Mouse (Mus musculus) forebrain, postnatal 0 days (tissue): Measurements from ENCODE around the gene Gm20431. TPM values are rescaled to one million over a fixed set of nuclear protein-coding genes. Genes with fewer than 3 reads are reported as not detected.
A peak's percentile ranks its signal among the peaks of the same experiment; 100 is the strongest.

Experiments used
- ATAC-seq: fragments of 200-750 bp; cut with Nextera tagmentation; 2 replicates; pipeline ENCODE4 v1.8.0; 2017; ENCODE audit warnings: mild to moderate bottlenecking, moderate library complexity
- DNase-seq: peaks from one replicate; pipeline ENCODE4 v3.0.0-alpha.2; 2015
- H3K27ac ChIP-seq: fragments of 300-500 bp; sonication (generic); 2 replicates; pipeline ENCODE4 v1.5.1; 2014; ENCODE audit warnings: low read depth, mild to moderate bottlenecking, antibody characterized with exemption, low read length, moderate library complexity, mixed read lengths
- H3K27me3 ChIP-seq: fragments of 300-500 bp; sonication (generic); 2 replicates; pipeline ENCODE4 v1.6.1; 2014; ENCODE audit warnings: mild to moderate bottlenecking, low read length, mixed read lengths; ENCODE audit not compliant: insufficient read depth
- H3K36me3 ChIP-seq: fragments of 300-500 bp; sonication (generic); 2 replicates; pipeline ENCODE4 v1.6.1; 2014; ENCODE audit warnings: mild to moderate bottlenecking, moderate library complexity; ENCODE audit not compliant: insufficient read depth
- H3K4me1 ChIP-seq: fragments of 300-500 bp; sonication (generic); 2 replicates; pipeline ENCODE4 v1.6.1; 2014; ENCODE audit warnings: antibody characterized with exemption; ENCODE audit not compliant: insufficient read depth
- H3K4me2 ChIP-seq: fragments of 300-500 bp; sonication (generic); 2 replicates; pipeline ENCODE4 v1.6.1; 2014; ENCODE audit warnings: low read depth, mild to moderate bottlenecking, moderate library complexity
- H3K4me3 ChIP-seq: fragments of 300-500 bp; sonication (generic); 2 replicates; pipeline ENCODE4 v1.5.1; 2014; ENCODE audit warnings: low read depth, low read length, mixed read lengths
- H3K9ac ChIP-seq: fragments of 300-500 bp; sonication (generic); 2 replicates; pipeline ENCODE4 v1.6.1; 2014; ENCODE audit warnings: mild to moderate bottlenecking
- H3K9me3 ChIP-seq: fragments of 300-500 bp; sonication (generic); 2 replicates; pipeline ENCODE4 v1.6.1; 2016; ENCODE audit warnings: low read length
- CTCF ChIP-seq: sonication (generic); IDR thresholded peaks from 2 replicates; pipeline ENCODE4 v1.5.1; 2016; ENCODE audit warnings: antibody characterized with exemption, control low read depth, low read depth
- WGBS: fragments of 180-500 bp; shearing (Covaris S2); extraction: QIAGEN DNeasy Blood & Tissue Kit; methylation state at CpG from one replicate; pipeline ENCODE4 v1.1.7; 2014; 5-methylcytosine and 5-hydroxymethylcytosine counted together
- polyA plus RNA-seq: library from polyadenylated mRNA; unstranded; fragments of >200 nt; fragmentation: Nextera tagmentation; extraction: Ambion mirVana; gene quantifications from 2 replicates; pipeline ENCODE4 v1.2.1, GENCODE M21; 2015
- total RNA-seq: library from RNA; depleted of rRNA; stranded (reverse); fragments of >200 nt; gene quantifications from 2 replicates; pipeline ENCODE4 v1.2.3, GENCODE M21; 2014

Gene Gm20431
- total and polyA plus RNA-seq, 2 experiments from 2014 or later: 9.7 TPM; not detected in 1

DNA sequence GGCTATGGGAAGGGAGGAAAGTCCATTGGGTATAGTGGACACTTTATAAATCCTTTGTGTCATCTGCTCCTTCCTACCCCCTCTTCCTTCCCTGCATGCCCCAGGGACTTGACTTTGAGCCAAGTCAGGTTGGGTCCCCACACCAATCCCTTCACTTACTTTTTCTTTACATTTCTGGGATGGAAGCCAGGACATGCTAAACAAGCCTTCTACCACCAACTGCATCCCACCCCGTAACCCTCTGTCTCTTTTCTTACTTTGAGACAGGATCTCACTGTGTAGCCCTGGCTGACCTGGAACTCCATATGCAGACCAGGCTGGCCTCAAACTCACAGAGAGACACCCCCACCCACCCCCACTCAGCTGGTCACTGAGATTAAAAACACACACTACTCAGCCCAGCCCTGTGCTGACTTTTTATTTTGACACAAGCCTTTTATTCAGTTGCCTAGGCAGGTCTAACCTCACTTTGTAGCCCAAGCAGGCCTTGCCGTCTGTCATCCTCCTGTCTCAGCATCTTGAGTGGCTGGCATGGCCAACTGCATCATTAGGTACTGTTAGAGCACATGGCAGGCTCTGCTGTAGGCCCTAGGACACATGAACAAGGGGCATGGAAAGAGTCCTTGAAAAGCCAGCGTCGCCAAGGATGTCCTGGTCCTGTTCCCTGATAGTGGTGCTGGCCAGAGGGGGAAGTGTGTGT lies 67.6 kb downstream of the Gm20431 start:
- peak overlapping the region; percentile 30; the same call in 1 of the 2 replicates for H3K27ac ChIP-seq
- H3K36me3 ChIP-seq: no peaks in the 10 kb centered on the region
- TF ChIP-seq CTCF: no peak
- DNase-seq: no peak
- H3K27me3 ChIP-seq: no peaks in the 10 kb centered on the region; the same call in 1 of the 2 replicates
- no peaks in the 10 kb centered on the region for H3K4me1 ChIP-seq
- 71% methylated on average over 4 of the region's 4 CpGs for WGBS
- no peak overlapping the region for H3K9ac ChIP-seq
- H3K4me3 ChIP-seq: no peak overlapping the region
- no peaks in the 10 kb centered on the region for H3K9me3 ChIP-seq
- H3K4me2 ChIP-seq: no peak overlapping the region
- no peak for ATAC-seq

DNA sequence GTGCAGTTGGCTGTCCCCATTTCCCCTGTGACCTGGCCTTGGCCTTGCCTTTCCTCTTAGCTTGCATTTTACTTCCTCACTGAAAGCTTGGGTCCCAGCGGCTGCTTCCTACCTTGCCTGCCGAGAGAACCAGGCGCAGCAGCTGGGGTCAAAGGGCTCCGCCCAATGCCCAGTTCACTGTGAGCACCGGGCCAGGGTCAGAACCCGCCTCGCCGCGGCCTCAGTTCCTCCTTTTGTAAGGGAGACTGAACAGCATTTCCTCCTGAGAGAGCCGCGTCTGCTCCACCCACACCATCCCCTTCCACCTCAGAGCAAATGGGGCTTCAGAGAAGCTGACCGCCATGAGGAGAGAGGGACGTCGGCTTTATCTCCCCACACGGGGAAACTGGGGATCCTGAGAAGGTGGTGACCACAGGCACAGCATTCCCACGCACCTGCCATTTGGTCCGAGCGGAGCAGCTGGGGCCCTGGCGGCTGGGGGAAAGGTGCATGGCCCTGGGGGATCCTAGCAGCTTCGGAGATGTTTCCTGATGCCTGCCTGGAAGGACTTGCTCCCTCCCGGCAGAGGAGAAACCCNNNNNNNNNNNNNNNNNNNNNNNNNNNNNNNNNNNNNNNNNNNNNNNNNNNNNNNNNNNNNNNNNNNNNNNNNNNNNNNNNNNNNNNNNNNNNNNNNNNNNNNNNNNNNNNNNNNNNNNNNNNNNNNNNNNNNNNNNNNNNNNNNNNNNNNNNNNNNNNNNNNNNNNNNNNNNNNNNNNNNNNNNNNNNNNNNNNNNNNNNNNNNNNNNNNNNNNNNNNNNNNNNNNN lies 72.3 kb downstream of the Gm20431 start:
- Histone ChIP-seq H3K27ac (no peak overlapping the region), H3K9ac (no peak overlapping the region), H3K36me3 (no peaks in the 10 kb centered on the region), H3K27me3 (no peaks in the 10 kb centered on the region; the same call in 1 of the 2 replicates), H3K9me3 (no peaks in the 10 kb centered on the region), H3K4me3 (no peak overlapping the region), H3K4me2 (no peak overlapping the region), H3K4me1 (no peaks in the 10 kb centered on the region)
- DNase-seq (no peak), ATAC-seq (no peak)
- TF ChIP-seq CTCF: no peak
- WGBS: 16% methylated on average over 21 of the region's 21 CpGs

DNA sequence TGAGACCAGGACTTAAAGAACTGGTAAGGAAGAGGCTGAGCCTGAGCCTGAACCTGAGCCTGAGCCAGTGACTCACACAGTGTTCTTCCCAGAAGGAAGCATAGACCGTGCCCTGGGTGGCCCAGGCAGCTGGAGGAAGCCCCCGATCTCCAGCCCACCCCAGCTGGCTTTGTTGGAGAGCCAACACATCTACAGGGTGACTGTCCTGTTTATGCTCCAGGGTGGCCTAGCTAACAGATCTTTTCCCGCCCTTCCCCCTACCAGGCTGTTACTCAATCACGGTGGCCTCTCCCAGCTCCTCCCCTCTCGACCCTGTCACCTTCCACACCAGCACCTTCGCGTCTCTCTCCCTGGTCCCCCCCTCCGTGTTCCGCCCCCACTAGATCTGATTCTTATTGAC lies 74.3 kb downstream of the Gm20431 start:
- Histone ChIP-seq H3K9me3 (no peaks in the 10 kb centered on the region), H3K9ac (no peak overlapping the region), H3K27ac (no peak overlapping the region), H3K4me1 (no peaks in the 10 kb centered on the region), H3K27me3 (no peaks in the 10 kb centered on the region; the same call in 1 of the 2 replicates), H3K36me3 (no peaks in the 10 kb centered on the region), H3K4me2 (no peak overlapping the region), H3K4me3 (no peak overlapping the region)
- ATAC-seq: no peak
- WGBS: 36% methylated on average over 9 of the region's 9 CpGs
- no peak for DNase-seq
- TF ChIP-seq CTCF: no peak

DNA sequence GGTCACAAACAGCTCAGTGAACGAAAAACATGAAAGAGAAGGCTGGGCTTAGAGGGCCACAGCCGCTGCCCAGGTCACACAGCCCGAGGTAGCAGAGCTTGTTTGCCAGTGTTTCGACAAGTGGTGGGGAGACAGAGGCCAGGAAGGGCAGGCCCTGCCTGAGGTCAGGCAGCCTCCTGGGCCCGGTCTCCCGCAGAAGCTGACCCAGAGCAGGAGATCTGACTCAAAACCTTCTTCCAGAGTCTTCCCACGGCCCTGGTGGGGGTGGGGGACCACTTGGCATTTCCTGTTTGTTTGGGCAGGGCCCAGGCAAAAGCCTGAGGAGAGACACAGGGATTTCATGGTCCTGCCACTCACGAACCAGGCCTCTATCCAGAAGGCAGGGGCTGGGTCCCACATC lies 75.3 kb downstream of the Gm20431 start:
- Histone ChIP-seq H3K4me1 (no peaks in the 10 kb centered on the region), H3K4me2 (no peak overlapping the region), H3K27ac (no peak overlapping the region), H3K27me3 (no peaks in the 10 kb centered on the region; the same call in 1 of the 2 replicates), H3K36me3 (no peaks in the 10 kb centered on the region), H3K9ac (no peak overlapping the region), H3K9me3 (no peaks in the 10 kb centered on the region), H3K4me3 (no peak overlapping the region)
- TF ChIP-seq CTCF: no peak
- 35% methylated on average over 8 of the region's 8 CpGs for WGBS
- no peak for ATAC-seq
- no peak for DNase-seq

DNA sequence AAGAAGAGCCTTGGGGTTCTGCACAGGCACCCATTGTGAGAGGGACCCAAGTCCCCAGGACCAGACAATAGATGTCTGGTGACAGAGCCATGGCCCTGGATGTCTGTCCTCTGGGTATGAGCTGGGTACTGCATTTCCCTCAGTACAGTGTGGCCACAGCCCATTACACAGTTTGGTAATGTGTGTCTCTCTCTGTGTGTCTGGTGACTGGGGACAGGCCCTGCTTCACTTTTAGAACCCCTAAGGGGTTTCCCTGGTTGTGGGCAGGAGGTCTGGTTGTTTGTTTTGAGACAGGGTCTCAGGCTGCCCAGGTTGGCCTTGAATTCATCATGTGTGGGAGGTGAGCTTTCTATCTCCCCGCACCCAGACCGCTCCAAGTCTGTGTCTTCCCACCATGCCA lies 76.0 kb downstream of the Gm20431 start:
- ATAC-seq (no peak), DNase-seq (no peak)
- 88% methylated on average over 2 of the region's 2 CpGs for WGBS
- no peak overlapping the region for H3K4me2 ChIP-seq
- H3K27me3 ChIP-seq: no peaks in the 10 kb centered on the region; the same call in 1 of the 2 replicates
- no peaks in the 10 kb centered on the region for H3K9me3 ChIP-seq
- no peaks in the 10 kb centered on the region for H3K36me3 ChIP-seq
- no peaks in the 10 kb centered on the region for H3K4me1 ChIP-seq
- H3K9ac ChIP-seq: no peak overlapping the region
- H3K27ac ChIP-seq: no peak overlapping the region
- TF ChIP-seq CTCF: no peak
- H3K4me3 ChIP-seq: no peak overlapping the region

DNA sequence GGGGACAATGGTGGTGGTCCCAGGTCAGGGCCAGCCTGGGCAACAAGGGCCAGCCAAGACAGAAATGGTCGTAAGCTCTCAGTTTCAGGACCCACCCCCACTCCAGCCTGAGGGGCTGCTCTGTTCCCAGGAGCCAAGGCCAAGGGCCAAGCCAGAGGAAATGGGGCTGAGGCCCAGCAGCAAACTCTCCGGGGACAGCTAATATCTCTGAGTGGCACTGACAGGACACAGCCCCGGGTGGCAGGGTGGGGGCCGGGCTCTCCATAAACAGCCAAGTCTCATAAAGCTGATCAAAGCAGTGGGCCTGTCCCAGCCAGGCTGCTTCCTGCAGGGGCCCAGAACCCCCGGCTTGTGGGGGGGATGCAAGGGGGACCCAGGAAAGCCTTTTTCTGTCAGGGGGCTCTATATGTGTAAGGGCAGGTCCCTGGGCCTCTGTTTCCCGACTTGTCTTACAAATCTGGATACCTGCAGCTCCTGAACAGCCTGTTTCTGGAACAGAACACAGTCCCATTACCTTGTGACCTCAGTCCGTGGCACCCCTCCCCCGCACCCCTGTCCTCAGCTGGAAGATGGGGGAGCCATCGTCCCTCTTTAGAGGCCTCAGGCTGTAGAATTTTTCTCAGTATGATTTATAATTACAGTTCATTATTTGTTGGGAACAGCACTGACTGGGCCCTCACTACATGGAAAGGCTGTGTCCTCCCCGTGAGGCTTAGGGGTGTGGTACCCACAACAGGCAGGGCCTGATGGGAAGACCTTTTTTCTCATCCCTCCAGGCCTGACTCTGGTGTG lies 77.9 kb downstream of the Gm20431 start:
- TF ChIP-seq CTCF: no peak
- no peak for ATAC-seq
- WGBS: 51% methylated on average over 10 of the region's 10 CpGs
- Histone ChIP-seq H3K27me3 (no peaks in the 10 kb centered on the region), H3K9me3 (no peaks in the 10 kb centered on the region), H3K4me1 (no peaks in the 10 kb centered on the region), H3K9ac (no peak overlapping the region), H3K27ac (no peak overlapping the region), H3K36me3 (no peaks in the 10 kb centered on the region), H3K4me3 (no peak overlapping the region), H3K4me2 (no peak overlapping the region)
- no peak for DNase-seq

DNA sequence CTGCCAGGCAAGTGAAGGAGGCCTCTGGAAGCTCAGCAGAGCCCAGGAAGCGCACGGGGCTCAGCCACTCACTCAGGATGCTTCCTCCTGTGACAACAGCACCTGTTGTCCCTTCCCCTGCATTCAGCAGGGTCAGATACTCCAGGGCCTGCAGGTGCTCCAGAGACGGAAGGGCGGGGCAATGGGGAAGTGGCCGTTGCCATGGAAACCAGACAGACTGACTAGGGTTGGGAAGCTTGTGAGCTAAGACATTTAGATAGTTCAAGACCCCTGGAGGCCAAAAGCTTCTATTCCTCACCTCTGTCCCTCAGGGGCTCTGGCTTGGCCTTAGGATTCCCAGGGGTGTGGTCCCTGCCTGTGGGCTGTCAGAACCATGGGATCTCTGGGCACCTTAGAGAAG lies 82.8 kb downstream of the Gm20431 start:
- no peak for TF ChIP-seq CTCF
- no peak for ATAC-seq
- Histone ChIP-seq H3K9me3 (no peaks in the 10 kb centered on the region), H3K9ac (no peak overlapping the region), H3K4me2 (no peak overlapping the region), H3K4me3 (no peak overlapping the region), H3K36me3 (no peaks in the 10 kb centered on the region), H3K4me1 (no peaks in the 10 kb centered on the region), H3K27ac (no peak overlapping the region), H3K27me3 (no peaks in the 10 kb centered on the region)
- 37% methylated on average over 5 of the region's 5 CpGs for WGBS
- no peak for DNase-seq
